Mouse (Mus musculus) skeletal muscle tissue, adult 2 months (tissue): ENCODE data around the gene Nek6.

Experiments
- DNase-seq: peaks from one replicate; pipeline ENCODE4 v3.0.0-alpha.2; 2012; ENCODE audit warnings: low read depth, low spot score

Gene Nek6

DNA sequence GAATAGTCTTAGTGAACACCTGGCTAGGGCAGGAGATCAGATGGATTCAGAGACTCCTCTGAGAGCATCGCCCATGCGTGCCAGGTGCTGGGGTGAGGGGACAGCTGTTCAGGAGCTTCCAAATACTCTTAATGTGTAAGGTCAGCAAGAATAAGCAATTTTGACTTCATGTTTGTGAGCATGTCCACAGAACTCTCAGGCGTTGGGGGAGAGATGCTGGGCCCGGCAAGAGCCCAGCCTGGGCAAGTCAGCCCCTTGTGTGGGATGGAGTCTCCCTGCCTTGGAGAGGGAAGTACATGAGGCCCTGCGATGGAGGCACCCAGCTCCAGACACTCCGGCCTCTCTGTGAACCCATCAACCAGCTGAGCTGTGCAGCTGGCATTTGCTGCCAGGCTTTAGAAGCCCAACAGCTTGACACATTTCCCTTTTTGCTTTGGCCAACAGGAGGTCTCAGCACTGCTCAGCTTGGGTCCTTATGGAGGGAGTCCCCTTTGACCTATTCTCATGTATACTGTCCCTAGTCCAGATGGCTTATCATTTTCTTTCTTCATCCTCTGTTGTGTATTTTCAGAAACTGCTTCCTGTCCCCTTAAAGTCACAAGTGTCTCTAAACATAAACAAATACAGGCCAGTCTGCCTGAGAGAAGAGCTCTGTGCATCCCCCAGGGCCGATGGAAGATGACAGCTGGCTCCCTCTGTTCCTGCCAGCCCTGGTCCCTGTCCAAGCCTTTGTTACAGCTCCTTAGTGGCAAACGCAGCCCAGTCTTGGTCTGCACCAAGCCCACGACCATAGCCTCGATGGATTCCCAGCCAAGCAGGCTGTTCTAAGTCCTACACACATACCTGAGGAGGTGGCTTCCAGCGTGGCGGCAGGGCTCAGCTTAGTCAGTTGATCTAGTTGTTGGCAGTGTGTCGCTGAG, 67.4 kb downstream of the Nek6 start:
- DNase-seq = no peak

- DNase-seq = no peak
Measured at GRCm38 (mm10) chr2:38579528-38579927, 68.1 kb downstream of the Nek6 start.

DNA sequence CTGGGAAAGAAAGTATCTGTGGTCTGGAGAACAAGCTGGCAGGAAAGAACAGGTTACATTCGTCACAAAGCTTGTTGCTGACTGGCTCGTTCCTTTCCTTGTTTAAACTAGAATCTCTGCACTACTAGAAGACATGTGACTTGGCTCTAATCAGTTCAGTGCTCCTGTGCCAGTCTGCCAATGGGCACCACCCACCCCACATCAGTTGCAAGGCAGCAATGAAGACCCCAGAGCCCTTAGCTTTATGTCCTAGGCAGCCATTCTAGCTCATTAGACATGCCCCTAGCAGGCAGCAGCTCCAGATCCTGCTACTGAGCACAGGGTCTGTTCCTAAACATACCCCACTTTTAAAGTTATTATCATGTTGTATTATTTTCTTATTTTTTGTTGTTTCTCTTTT, 72.5 kb downstream of the Nek6 start:
- no peak for DNase-seq

DNA sequence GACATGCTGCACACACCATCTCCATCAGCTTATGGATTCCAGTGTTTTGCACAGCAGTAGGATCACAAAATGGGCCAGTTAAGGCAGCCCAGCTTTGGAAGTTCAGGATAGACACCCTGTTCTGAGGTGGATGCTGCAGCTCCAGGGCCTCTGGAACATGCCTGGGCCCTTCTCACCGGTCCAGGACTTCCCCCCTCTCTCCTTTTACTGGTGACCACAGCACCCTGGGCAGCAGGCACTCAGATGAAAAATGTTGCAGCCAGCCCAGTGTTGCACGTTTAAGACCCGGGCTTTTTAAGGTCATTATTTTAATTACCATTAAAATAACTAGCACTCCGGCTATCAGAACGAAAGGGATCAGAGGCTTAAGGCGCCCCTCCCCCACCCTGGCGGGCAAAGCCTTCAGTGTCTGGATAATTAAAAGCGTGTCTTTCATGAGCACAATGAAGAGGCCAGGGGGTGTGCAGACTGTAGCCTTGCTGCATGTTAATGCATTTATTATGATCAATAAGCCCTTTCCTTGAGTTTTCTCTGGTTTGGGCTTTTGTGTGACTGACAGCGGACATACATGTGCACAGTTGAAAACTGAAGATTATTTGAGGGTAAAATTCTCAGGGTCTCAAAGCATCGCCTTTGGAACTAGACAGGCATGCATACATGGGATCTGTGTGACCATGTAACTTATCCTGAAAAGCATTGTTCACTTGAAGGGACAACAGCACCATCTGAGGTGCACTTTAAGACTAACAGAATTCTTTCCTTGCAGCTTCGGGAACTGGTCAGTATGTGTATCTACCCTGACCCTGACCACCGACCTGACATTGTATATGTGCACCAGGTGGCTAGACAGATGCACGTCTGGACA, 73.3 kb downstream of the Nek6 start:
- DNase-seq = no peak

- DNase-seq = no peak
Measured at GRCm38 (mm10) chr2:38585379-38585736, 73.9 kb downstream of the Nek6 start.

DNA sequence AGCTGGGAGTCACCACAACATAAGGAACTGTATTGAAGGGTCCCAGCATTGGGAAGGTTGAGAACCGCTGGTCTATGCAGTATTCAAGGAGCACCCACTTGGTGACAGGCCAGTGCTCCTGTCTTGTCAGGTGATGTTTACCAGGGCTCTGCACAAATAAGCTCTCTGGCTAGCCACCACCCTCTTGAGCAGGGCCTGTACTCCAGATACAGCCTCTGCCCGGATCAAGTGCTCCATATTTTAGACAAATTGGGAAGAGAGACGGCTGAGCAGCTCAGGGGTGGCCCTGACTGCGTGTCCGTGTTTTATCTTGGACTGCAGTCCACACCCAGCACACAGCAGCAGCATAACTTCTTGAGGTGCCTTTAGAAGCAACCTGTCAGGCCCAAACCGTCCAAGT, 75.3 kb downstream of the Nek6 start:
- DNase-seq = no peak

GRCm38 (mm10) chr2:38591751-38592459, 80.5 kb downstream of the Nek6 start:
- DNase-seq = no peak

- DNase-seq = no peak
Measured at GRCm38 (mm10) chr2:38594874-38595273, 83.4 kb downstream of the Nek6 start.

- no peak for DNase-seq
Measured at GRCm38 (mm10) chr2:38597896-38598295, 86.5 kb downstream of the Nek6 start.

GRCm38 (mm10) chr2:38598395-38598794, 87.0 kb downstream of the Nek6 start:
- no peak for DNase-seq

- DNase-seq = no peak
Measured at GRCm38 (mm10) chr2:38600842-38601241, 89.4 kb downstream of the Nek6 start.

GRCm38 (mm10) chr2:38607716-38608115, 96.3 kb downstream of the Nek6 start:
- DNase-seq = no peak

- DNase-seq = no peak
Measured at GRCm38 (mm10) chr2:38608831-38609309, 97.4 kb downstream of the Nek6 start.

DNA sequence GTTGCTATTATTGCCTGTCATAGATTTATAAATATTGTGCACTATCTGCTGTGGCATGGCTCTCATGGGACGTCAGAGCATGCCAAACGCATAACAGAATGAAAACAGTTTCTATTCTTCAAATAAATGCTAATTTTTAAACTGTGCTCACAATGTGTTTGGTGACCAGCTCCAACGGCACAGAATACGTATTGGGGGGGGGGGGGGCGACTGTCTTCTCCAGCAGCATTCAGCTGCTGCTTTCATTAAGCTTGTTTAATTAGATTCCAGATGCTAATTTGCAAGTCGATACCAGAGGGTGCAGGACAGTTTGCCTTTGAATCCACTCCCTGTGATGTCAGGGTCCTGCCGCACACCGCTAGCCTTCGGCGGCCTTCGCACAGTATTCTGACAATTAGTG, 97.9 kb downstream of the Nek6 start:
- DNase-seq = no peak

- no peak for DNase-seq
Measured at GRCm38 (mm10) chr2:38610161-38610560, 98.7 kb downstream of the Nek6 start.

DNA sequence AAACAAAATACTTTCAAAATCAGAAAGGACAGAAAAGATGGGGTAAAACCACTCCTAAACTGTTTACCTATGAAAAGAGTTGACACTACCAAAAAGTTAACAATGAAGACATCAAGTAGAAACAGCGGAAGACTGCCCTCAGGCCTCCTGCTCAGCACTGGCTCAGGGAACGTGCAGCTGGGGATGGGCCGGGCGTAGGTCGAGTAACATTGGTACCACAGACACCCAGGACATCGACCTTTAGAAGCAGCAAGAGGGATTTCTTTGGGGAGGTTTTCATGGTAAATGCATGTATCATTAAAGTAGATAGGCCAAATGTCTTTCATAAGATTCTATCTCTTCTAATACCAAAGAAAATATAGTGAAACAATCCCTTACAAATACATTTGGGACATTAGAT, 101.2 kb downstream of the Nek6 start:
- no peak for DNase-seq

DNA sequence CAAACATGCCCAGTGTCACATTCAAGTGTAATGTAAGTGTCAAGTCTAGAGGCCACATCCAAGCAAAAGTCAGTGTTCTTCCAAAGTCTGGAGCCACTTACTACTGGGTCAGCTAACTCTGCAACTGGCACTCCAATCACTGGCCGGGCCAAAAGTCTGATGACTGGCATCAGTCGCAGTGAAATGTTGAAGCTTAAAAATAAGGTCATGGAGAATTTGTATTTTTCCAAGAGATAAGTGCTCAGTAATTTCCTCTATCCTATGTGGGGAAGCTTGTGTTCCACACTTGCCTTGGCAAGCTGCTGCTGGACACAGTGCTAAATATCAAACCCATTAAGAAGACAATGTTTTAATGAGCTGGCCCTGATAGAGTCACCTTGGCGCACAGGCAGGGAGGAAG, 102.1 kb downstream of the Nek6 start:
- DNase-seq = no peak

DNA sequence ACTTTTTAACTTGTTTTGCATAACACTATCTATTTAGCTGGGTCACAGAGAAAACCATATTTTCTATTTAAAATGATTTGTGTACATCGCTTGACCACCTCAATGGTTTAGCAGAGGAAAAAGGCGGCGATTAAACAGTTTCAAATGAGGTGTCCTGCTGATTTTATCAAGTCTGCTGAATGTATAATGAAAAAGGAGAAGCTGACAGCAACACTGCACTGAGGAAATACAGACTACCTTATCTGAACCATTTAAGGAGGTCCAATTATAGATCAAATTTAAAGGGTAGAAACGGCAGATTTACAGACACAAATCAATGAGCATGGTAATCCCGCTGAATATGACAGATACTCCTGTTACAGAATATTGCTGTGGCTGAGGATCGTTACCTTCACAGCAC, 103.0 kb downstream of the Nek6 start:
- no peak for DNase-seq

DNA sequence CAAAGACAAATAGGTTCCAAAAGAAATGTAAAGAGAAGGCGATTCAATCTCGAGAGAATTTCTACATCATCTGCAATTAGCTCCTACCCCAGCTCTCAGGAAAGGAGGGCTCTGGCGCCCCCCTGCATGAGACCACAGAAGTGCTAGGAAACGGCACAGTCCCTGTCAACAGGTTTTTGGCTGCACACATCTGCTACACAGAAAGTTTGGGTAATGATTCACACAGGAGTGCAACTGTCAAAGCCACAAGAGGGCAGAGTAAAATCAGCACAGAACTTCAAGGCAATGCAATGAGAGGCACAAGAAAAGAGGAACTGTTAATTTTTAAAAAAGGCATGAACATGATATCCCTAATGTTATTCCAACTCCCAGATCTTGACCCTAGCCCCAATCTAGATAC, 104.6 kb downstream of the Nek6 start:
- DNase-seq = no peak

GRCm38 (mm10) chr2:38616956-38617872, 105.8 kb downstream of the Nek6 start:
- DNase-seq = no peak

GRCm38 (mm10) chr2:38619777-38620176, 108.3 kb downstream of the Nek6 start:
- no peak for DNase-seq
